Mouse (Mus musculus) intestine, embryonic 15.5 days (tissue): Measurements from ENCODE around the gene E430018J23Rik. TPM values are rescaled to one million over a fixed set of nuclear protein-coding genes. Genes with fewer than 3 reads are reported as not detected.
"Not testable (repeated sequence)": the region's sequence is repeated elsewhere in the genome, so short reads cannot be mapped to it uniquely, and the experiment has no call there.

Experiments used
- ATAC-seq: fragments of 200-750 bp; cut with Nextera tagmentation; 2 replicates; pipeline ENCODE4 v1.8.0; 2017; ENCODE audit warnings: moderate TSS enrichment, moderate library complexity
- H3K27ac ChIP-seq: fragments of 300-500 bp; sonication (generic); 2 replicates; pipeline ENCODE4 v1.5.1; 2015; ENCODE audit warnings: mild to moderate bottlenecking, inconsistent platforms
- H3K27me3 ChIP-seq: fragments of 300-500 bp; sonication (generic); replicated peaks from 2 replicates; pipeline ENCODE4 v1.6.1; 2015; ENCODE audit warnings: inconsistent platforms
- H3K36me3 ChIP-seq: fragments of 300-500 bp; sonication (generic); 2 replicates; pipeline ENCODE4 v1.6.1; 2015; ENCODE audit warnings: inconsistent platforms
- H3K4me1 ChIP-seq: fragments of 300-500 bp; sonication (generic); replicated peaks from 2 replicates; pipeline ENCODE4 v1.6.1; 2015; ENCODE audit warnings: inconsistent platforms
- H3K4me2 ChIP-seq: fragments of 300-500 bp; sonication (generic); replicated peaks from 2 replicates; pipeline ENCODE4 v1.6.1; 2015; ENCODE audit warnings: mild to moderate bottlenecking, inconsistent platforms
- H3K4me3 ChIP-seq: fragments of 300-500 bp; sonication (generic); replicated peaks from 2 replicates; pipeline ENCODE4 v1.5.1; 2015; ENCODE audit warnings: inconsistent platforms
- H3K9ac ChIP-seq: fragments of 300-500 bp; sonication (generic); 2 replicates; pipeline ENCODE4 v1.6.1; 2015; ENCODE audit warnings: inconsistent platforms
- H3K9me3 ChIP-seq: fragments of 300-500 bp; sonication (generic); 2 replicates; pipeline ENCODE4 v1.6.1; 2016; ENCODE audit warnings: inconsistent platforms
- WGBS: fragments of 180-500 bp; shearing (Covaris S2); methylation state at CpG from one replicate; pipeline ENCODE4 v1.1.7; 2015; 5-methylcytosine and 5-hydroxymethylcytosine counted together
- polyA plus RNA-seq: library from polyadenylated mRNA; unstranded; fragments of >200 nt; fragmentation: Nextera tagmentation; extraction: Ambion mirVana; gene quantifications from 2 replicates; pipeline ENCODE4 v1.2.1, GENCODE M21; 2015

E430018J23Rik gene
- polyA plus RNA-seq, 1 experiment from 2014 or later, result 8.0 TPM

GRCm38 (mm10) chr7:127402980-127403379 is 9.6 kb upstream of the E430018J23Rik start:
- Histone ChIP-seq H3K4me2 (no peak overlapping the region), H3K27ac (no peak overlapping the region), H3K9me3 (no peaks in the 10 kb centered on the region), H3K36me3 (peaks cover 8% of the 10 kb centered on the region), H3K4me1 (0 out of 2 replicates have a peak, but pooled peaks cover 3% of the 10 kb centered on the region), H3K9ac (no peak overlapping the region), H3K4me3 (no peak overlapping the region), H3K27me3 (no peaks in the 10 kb centered on the region)
- 41% methylated on average over 2 of the region's 2 CpGs for WGBS
- ATAC-seq, result no peak

GRCm38 (mm10) chr7:127400355-127400754 is 6.9 kb upstream of the E430018J23Rik start:
- Histone ChIP-seq H3K36me3 (peaks cover 8% of the 10 kb centered on the region), H3K27ac (no peak overlapping the region), H3K4me1 (no peaks in the 10 kb centered on the region), H3K27me3 (no peaks in the 10 kb centered on the region), H3K9ac (no peak overlapping the region), H3K4me2 (no peak overlapping the region), H3K4me3 (no peak overlapping the region), H3K9me3 (no peaks in the 10 kb centered on the region)
- 57% methylated on average over 3 of the region's 3 CpGs for WGBS
- ATAC-seq, result no peak

GRCm38 (mm10) chr7:127393944-127394333 is 510 bp upstream of the E430018J23Rik start:
- peak; percentile 44 for ATAC-seq
- peak overlapping the region; percentile 44; the same call in 1 of the 2 replicates for H3K27ac ChIP-seq
- WGBS, result 9% methylated on average over 7 of the region's 7 CpGs
- no peaks in the 10 kb centered on the region for H3K9me3 ChIP-seq
- peaks cover 14% of the 10 kb centered on the region for H3K36me3 ChIP-seq
- H3K9ac ChIP-seq, result peak overlapping the region; percentile 41
- peak overlapping the region; percentile 74 for H3K4me2 ChIP-seq
- H3K4me3 ChIP-seq, result peak overlapping the region; percentile 72
- no peaks in the 10 kb centered on the region for H3K27me3 ChIP-seq
- H3K4me1 ChIP-seq, result peaks cover 9% of the 10 kb centered on the region

GRCm38 (mm10) chr7:127392251-127392824 is 1.1 kb downstream of the E430018J23Rik start:
- 78% methylated on average over 8 of the region's 8 CpGs for WGBS

GRCm38 (mm10) chr7:127391538-127391937 is 1.9 kb downstream of the E430018J23Rik start:
- ATAC-seq, result no peak
- no peak overlapping the region for H3K4me2 ChIP-seq
- no peak overlapping the region for H3K27ac ChIP-seq
- no peak overlapping the region for H3K9ac ChIP-seq
- 97% methylated on average over 16 of the region's 16 CpGs for WGBS
- no peaks in the 10 kb centered on the region for H3K27me3 ChIP-seq
- H3K4me1 ChIP-seq, result peaks cover 9% of the 10 kb centered on the region
- no peak overlapping the region for H3K4me3 ChIP-seq
- H3K9me3 ChIP-seq, result no peaks in the 10 kb centered on the region
- H3K36me3 ChIP-seq, result peaks cover 14% of the 10 kb centered on the region

More at GRCm38 (mm10) chr7:127392251-127392824, 1.1 kb downstream of the E430018J23Rik start:
- no peaks in the 10 kb centered on the region for H3K9me3 ChIP-seq
- H3K27ac ChIP-seq, result 0 out of 2 replicates have a peak overlapping the region, but pooled peaks have one; percentile 32
- peaks cover 14% of the 10 kb centered on the region for H3K36me3 ChIP-seq
- ATAC-seq, result no peak
- H3K4me1 ChIP-seq, result peaks cover 9% of the 10 kb centered on the region
- peak overlapping the region; percentile 74 for H3K4me2 ChIP-seq
- no peaks in the 10 kb centered on the region for H3K27me3 ChIP-seq
- H3K4me3 ChIP-seq, result peak overlapping the region; percentile 72
- peak overlapping the region; percentile 83; the same call in 1 of the 2 replicates for H3K9ac ChIP-seq

- no peak overlapping the region for H3K9ac ChIP-seq
- H3K4me1 ChIP-seq, result peaks cover 9% of the 10 kb centered on the region
- WGBS, result 77% methylated on average over 7 of the region's 7 CpGs
- H3K4me3 ChIP-seq, result no peak overlapping the region
- no peak for ATAC-seq
- no peaks in the 10 kb centered on the region for H3K9me3 ChIP-seq
- H3K4me2 ChIP-seq, result no peak overlapping the region
- H3K27ac ChIP-seq, result no peak overlapping the region
- no peaks in the 10 kb centered on the region for H3K27me3 ChIP-seq
- H3K36me3 ChIP-seq, result peaks cover 17% of the 10 kb centered on the region
Measured at GRCm38 (mm10) chr7:127390306-127390705, 3.1 kb downstream of the E430018J23Rik start.

- H3K9me3 ChIP-seq, H3K27ac ChIP-seq, H3K9ac ChIP-seq, H3K4me2 ChIP-seq, H3K4me3 ChIP-seq, H3K4me1 ChIP-seq, ATAC-seq, H3K27me3 ChIP-seq: not testable (repeated sequence)
- peaks cover 25% of the 10 kb centered on the region for H3K36me3 ChIP-seq
Measured at GRCm38 (mm10) chr7:127388201-127388600, 5.2 kb downstream of the E430018J23Rik start.

GRCm38 (mm10) chr7:127386641-127387392 is 6.6 kb downstream of the E430018J23Rik start, which contains the start of gene 9130019O22Rik:
Gene 9130019O22Rik (minus strand): TSS chr7:127387166.
- Histone ChIP-seq H3K4me3 (peak within 1 kb of the TSS; percentile 55), H3K27me3 (no peaks in the 10 kb centered on the region), H3K9me3 (no peaks in the 10 kb centered on the region), H3K27ac (0 out of 2 replicates have a peak within 1 kb of the TSS, but pooled peaks have one; percentile 51), H3K4me2 (peak within 1 kb of the TSS; percentile 69), H3K9ac (peak within 1 kb of the TSS; percentile 66), H3K4me1 (no peaks in the 10 kb centered on the region), H3K36me3 (peaks cover 21% of the 10 kb centered on the region)
- ATAC-seq, result peak; percentile 92
- WGBS, result 9% methylated on average over 38 of the region's 38 CpGs

GRCm38 (mm10) chr7:127385560-127385959 is 7.9 kb downstream of the E430018J23Rik start:
- not testable (repeated sequence) for ATAC-seq, H3K9me3 ChIP-seq, H3K27ac ChIP-seq, H3K4me2 ChIP-seq, H3K27me3 ChIP-seq, H3K4me3 ChIP-seq, H3K4me1 ChIP-seq, H3K9ac ChIP-seq
- peaks cover 11% of the 10 kb centered on the region for H3K36me3 ChIP-seq
- 91% methylated on average over 4 of the region's 4 CpGs for WGBS

- peak; percentile 57 for ATAC-seq
- Histone ChIP-seq H3K36me3 (peaks cover 8% of the 10 kb centered on the region), H3K27ac (peak overlapping the region; percentile 34; the same call in 1 of the 2 replicates), H3K4me3 (no peak overlapping the region), H3K4me1 (no peaks in the 10 kb centered on the region), H3K9me3 (no peaks in the 10 kb centered on the region), H3K27me3 (no peaks in the 10 kb centered on the region), H3K4me2 (no peak overlapping the region), H3K9ac (no peak overlapping the region)
- WGBS, result 54% methylated on average over 6 of the region's 6 CpGs
Measured at GRCm38 (mm10) chr7:127378310-127378921, 15.0 kb downstream of the E430018J23Rik start.

- peak within 1 kb of the TSS; percentile 86 for H3K27ac ChIP-seq
- H3K27me3 ChIP-seq, H3K36me3 ChIP-seq, H3K9me3 ChIP-seq, H3K4me1 ChIP-seq: not testable (repeated sequence)
- peak within 1 kb of the TSS; percentile 70 for H3K4me2 ChIP-seq
- H3K9ac ChIP-seq, result peak within 1 kb of the TSS; percentile 89
- 3% methylated on average over 49 of the region's 49 CpGs for WGBS
- ATAC-seq, result peak; percentile 94
- peak within 1 kb of the TSS; percentile 68 for H3K4me3 ChIP-seq
Measured at GRCm38 (mm10) chr7:127375271-127376245, 17.9 kb downstream of the E430018J23Rik start, which contains the start of gene Zfp747. Gene Zfp747 (minus strand): TSS chr7:127376050.
